Mouse (Mus musculus) CH12.LX (cell line): ENCODE results near the gene Itpr2. TPM values are rescaled to one million over a fixed set of nuclear protein-coding genes. Genes with fewer than 3 reads are reported as not detected.

ENCODE experiments used
- DNase-seq: peaks from one replicate; pipeline ENCODE4 v3.0.0-alpha.2; 2013; ENCODE audit errors: extremely low read depth
- H3K27ac ChIP-seq: 2 replicates; pipeline ENCODE4 v1.5.1; 2012; ENCODE audit warnings: low read depth, mild to moderate bottlenecking, control low read depth, moderate library complexity; ENCODE audit not compliant: insufficient read depth
- H3K27me3 ChIP-seq: replicated peaks from 2 replicates; pipeline ENCODE3; 2012; ENCODE audit warnings: inconsistent platforms
- H3K36me3 ChIP-seq, 2 experiments: replicated peaks in 1 of 2; 2 replicates each; pipeline versions ENCODE3 to v1.6.1; 2012; ENCODE audit warnings: inconsistent platforms in 1 of 2, low read length in 1 of 2, mild to moderate bottlenecking in 1 of 2, mixed read lengths in 1 of 2, moderate library complexity in 1 of 2; ENCODE audit not compliant: control insufficient read depth in 1 of 2, insufficient read depth in 1 of 2
- H3K4me1 ChIP-seq, 2 experiments: 2 replicates each; pipeline ENCODE4 v1.6.1; 2012; ENCODE audit warnings: inconsistent platforms in 1 of 2, moderate library complexity in 1 of 2; ENCODE audit not compliant: insufficient read depth in 2 of 2, control insufficient read depth in 1 of 2
- H3K4me2 ChIP-seq: 2 replicates; pipeline ENCODE4 v1.6.1; 2012; ENCODE audit warnings: low read depth, mild to moderate bottlenecking, control low read depth; ENCODE audit not compliant: poor library complexity, insufficient read depth, severe bottlenecking
- H3K4me3 ChIP-seq, 3 experiments: fragments of 150-350 bp in 1 of 3; sonication (generic) in 1 of 3; replicated peaks in 1 of 3; 2 replicates each; pipeline versions ENCODE3 to v1.5.1; 2011 to 2012; ENCODE audit warnings: low read depth in 2 of 3, low read length in 2 of 3, mild to moderate bottlenecking in 2 of 3, moderate library complexity in 2 of 3, control low read depth in 1 of 3, improper control_type of control experiment in 1 of 3, inconsistent platforms in 1 of 3, mixed read lengths in 1 of 3; ENCODE audit not compliant: poor library complexity in 1 of 3
- H3K79me2 ChIP-seq: replicated peaks from 2 replicates; pipeline ENCODE4 v1.6.1; 2012; ENCODE audit warnings: mild to moderate bottlenecking, moderate library complexity; ENCODE audit not compliant: control insufficient read depth, poor library complexity, insufficient read depth, severe bottlenecking; ENCODE audit errors: extremely low read depth
- H3K9ac ChIP-seq: 2 replicates; pipeline ENCODE4 v1.6.1; 2012; ENCODE audit warnings: low read depth, mild to moderate bottlenecking, control low read depth, moderate library complexity; ENCODE audit not compliant: insufficient read depth
- H3K9me3 ChIP-seq: replicated peaks from 2 replicates; pipeline ENCODE3; 2012; ENCODE audit warnings: low read length, inconsistent platforms, mixed read lengths
- BHLHE40 ChIP-seq: IDR thresholded peaks from 2 replicates; pipeline ENCODE4 v1.6.1; 2011; ENCODE audit warnings: mild to moderate bottlenecking, low read depth, low read length, improper control_type of control experiment
- CHD1 ChIP-seq: IDR thresholded peaks from 2 replicates; pipeline ENCODE4 v1.6.1; 2012; ENCODE audit warnings: low read depth, low read length, improper control_type of control experiment, inconsistent platforms
- CTCF ChIP-seq, 2 experiments: IDR thresholded peaks in 1 of 2; conservative IDR thresholded peaks in 1 of 2; 2 replicates each; pipeline ENCODE4 v1.5.1; 2011 to 2012; ENCODE audit warnings: low read depth in 2 of 2, low read length in 2 of 2, improper control_type of control experiment in 1 of 2, inconsistent platforms in 1 of 2, mild to moderate bottlenecking in 1 of 2, moderate library complexity in 1 of 2
- E2F4 ChIP-seq: IDR thresholded peaks from 2 replicates; pipeline ENCODE4 v1.6.1; 2011; ENCODE audit warnings: low read depth, low read length, improper control_type of control experiment; ENCODE audit not compliant: insufficient replicate concordance
- ELF1 ChIP-seq: IDR thresholded peaks from 2 replicates; pipeline ENCODE4 v1.6.1; 2014; ENCODE audit warnings: low read depth, mild to moderate bottlenecking, inconsistent platforms, low read length, improper control_type of control experiment
- KAT2A ChIP-seq: IDR thresholded peaks from 2 replicates; pipeline ENCODE4 v1.6.1; 2012; ENCODE audit warnings: low read length, improper control_type of control experiment, inconsistent platforms; ENCODE audit not compliant: insufficient replicate concordance
- MAFK ChIP-seq: IDR thresholded peaks from 2 replicates; pipeline ENCODE4 v1.6.1; 2011; ENCODE audit warnings: low read length, improper control_type of control experiment; ENCODE audit not compliant: insufficient replicate concordance
- MAZ ChIP-seq: IDR thresholded peaks from 2 replicates; pipeline ENCODE4 v1.6.1; 2012; ENCODE audit warnings: low read depth, mild to moderate bottlenecking, inconsistent platforms, low read length, improper control_type of control experiment, moderate library complexity
- MXI1 ChIP-seq: IDR thresholded peaks from 2 replicates; pipeline ENCODE4 v1.6.1; 2011; ENCODE audit warnings: mild to moderate bottlenecking, low read depth, low read length, improper control_type of control experiment
- MYC ChIP-seq: IDR thresholded peaks from 2 replicates; pipeline ENCODE4 v1.6.1; 2011; ENCODE audit warnings: low read depth, mild to moderate bottlenecking, improper control_type of control experiment, low read length
- NELFE ChIP-seq: IDR thresholded peaks from 2 replicates; pipeline ENCODE4 v1.6.1; 2011; ENCODE audit warnings: low read depth, low read length, improper control_type of control experiment
- PAX5 ChIP-seq: IDR thresholded peaks from 2 replicates; pipeline ENCODE4 v1.6.1; 2012; ENCODE audit warnings: low read length, inconsistent platforms, mixed read lengths
- RAD21 ChIP-seq: IDR thresholded peaks from 2 replicates; pipeline ENCODE4 v1.6.1; 2011; ENCODE audit warnings: low read depth, mild to moderate bottlenecking, low read length, improper control_type of control experiment, moderate library complexity
- SIN3A ChIP-seq: IDR thresholded peaks from 2 replicates; pipeline ENCODE4 v1.6.1; 2012; ENCODE audit warnings: low read length, improper control_type of control experiment, inconsistent platforms
- SMC3 ChIP-seq: IDR thresholded peaks from 2 replicates; pipeline ENCODE4 v1.6.1; 2011; ENCODE audit warnings: low read depth, low read length, improper control_type of control experiment
- TBP ChIP-seq: conservative IDR thresholded peaks from 2 replicates; pipeline ENCODE4 v1.6.1; 2011; ENCODE audit warnings: low read depth, low read length, improper control_type of control experiment
- TCF12 ChIP-seq: IDR thresholded peaks from 2 replicates; pipeline ENCODE4 v1.6.1; 2014; ENCODE audit warnings: low read depth, mild to moderate bottlenecking, inconsistent platforms, low read length, improper control_type of control experiment
- UBTF ChIP-seq: IDR thresholded peaks from 2 replicates; pipeline ENCODE4 v1.6.1; 2012; ENCODE audit warnings: low read depth, mild to moderate bottlenecking, inconsistent platforms, low read length, improper control_type of control experiment, moderate library complexity
- USF1 ChIP-seq: IDR thresholded peaks from 2 replicates; pipeline ENCODE4 v1.6.1; 2014; ENCODE audit warnings: low read depth, mild to moderate bottlenecking, inconsistent platforms, low read length, improper control_type of control experiment
- ZC3H11A ChIP-seq: IDR thresholded peaks from 2 replicates; pipeline ENCODE4 v1.6.1; 2012; ENCODE audit warnings: low read depth, mild to moderate bottlenecking, inconsistent platforms, low read length, improper control_type of control experiment
- ZMIZ1 ChIP-seq: IDR thresholded peaks from 2 replicates; pipeline ENCODE4 v1.6.1; 2012; ENCODE audit warnings: low read depth, mild to moderate bottlenecking, inconsistent platforms, low read length, improper control_type of control experiment
- ZNF384 ChIP-seq: IDR thresholded peaks from 2 replicates; pipeline ENCODE4 v1.6.1; 2012; ENCODE audit warnings: low read depth, low read length, improper control_type of control experiment, inconsistent platforms
- dilution Hi-C: fragments of 300-500 bp; cut with MboI; formaldehyde crosslinking; loops from 2 replicates; pipeline ENCODE4 v1.14.3; 2020; ENCODE audit warnings: low sequenced_read_pairs; ENCODE audit not compliant: extremely low pct_unique_long_range_greater_than_20kb, extremely low pct_ligation_motif_present
- in situ Hi-C: fragments of 300-500 bp; cut with MboI; formaldehyde crosslinking; loops from 3 replicates; pipeline ENCODE4 v1.14.3; 2019; ENCODE audit warnings: low sequenced_read_pairs, low pct_ligation_motif_present, low pct_unique_long_range_greater_than_20kb, mixed read lengths
- polyA plus RNA-seq: library from polyadenylated mRNA; unstranded; fragments of >175 nt; gene quantifications from 2 replicates; pipeline ENCODE4 v1.2.1, GENCODE M21; 2012; ENCODE audit warnings: low read depth; ENCODE audit not compliant: insufficient read length
- total RNA-seq, 2 experiments: library from RNA; depleted of rRNA; stranded (reverse); fragments of 300-350 nt in 1 of 2; fragments of >200 nt in 1 of 2; gene quantifications; 2 replicates each; pipeline ENCODE4 v1.2.3; 2012 to 2014

Itpr2 gene
- total and polyA plus RNA-seq, 3 experiments = 3.5 to 8.9 (median 4.4) TPM

DNA sequence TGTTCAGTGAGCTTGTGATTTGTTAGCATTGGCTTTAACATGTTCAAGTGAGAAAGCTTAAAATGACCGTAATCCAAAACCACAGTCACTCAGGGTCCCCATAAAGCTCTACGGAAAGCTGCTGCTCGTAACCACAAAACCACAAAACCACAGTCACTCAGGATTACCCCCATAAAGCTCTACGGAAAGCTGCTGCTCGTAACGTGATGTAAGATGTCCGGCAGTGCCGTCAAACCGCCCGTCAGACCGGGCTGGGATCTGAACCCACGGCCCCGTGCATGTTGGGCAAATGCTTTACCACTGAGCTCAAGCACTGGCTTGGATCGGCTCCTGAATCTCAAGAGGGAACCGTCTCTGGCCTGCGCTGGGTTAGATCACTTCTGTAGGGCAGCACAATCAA is 49.5 kb downstream of the Itpr2 start (continued):
- no peak for TF ChIP-seq ELF1
- no peak for TF ChIP-seq USF1
- TF ChIP-seq ZNF384 = no peak
- TF ChIP-seq, all 38 proteins: peak for 5

DNA sequence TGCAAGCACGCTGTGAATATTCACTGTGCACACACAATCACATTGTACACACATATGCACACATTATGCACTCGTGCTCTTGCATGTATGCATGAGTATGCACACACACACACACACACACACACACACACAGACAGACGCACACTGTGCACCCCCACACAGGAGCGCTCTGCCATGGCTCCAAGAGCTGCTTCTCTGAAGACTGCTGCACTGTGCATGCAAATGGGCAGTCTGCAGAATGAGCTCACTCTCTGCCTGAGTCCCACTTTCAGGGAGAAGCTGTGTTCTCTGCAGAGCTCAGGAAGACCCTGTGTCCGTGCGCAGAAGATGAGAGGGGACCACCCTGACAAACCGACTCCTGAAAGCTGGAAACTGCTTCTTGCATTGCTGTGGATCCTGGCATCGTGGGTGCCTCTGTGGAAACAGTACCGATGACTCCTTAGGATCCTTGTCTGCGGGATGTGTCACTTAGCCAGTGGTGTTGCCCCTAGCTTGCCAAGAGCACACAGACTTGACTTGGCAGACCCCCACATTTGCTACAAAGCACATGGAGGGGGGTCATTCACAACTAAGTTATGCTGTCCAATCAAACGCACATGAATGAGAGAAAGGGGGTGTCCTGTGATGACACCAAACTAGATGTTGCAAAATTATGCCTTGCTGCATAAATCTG is 55.9 kb downstream of the Itpr2 start:
- H3K36me3 ChIP-seq = peaks cover 0 to 4% of the 10 kb centered on the region in 2 experiments
- DNase-seq = no peak
- no peak overlapping the region for H3K9ac ChIP-seq
- peaks cover 0 to 3% of the 10 kb centered on the region in 2 experiments; a peak in 1 of 4 replicates for H3K4me1 ChIP-seq
- in situ Hi-C loops = no loop called here
- dilution Hi-C loops = no loop called here
- no peak for TF ChIP-seq MYC
- no peak for TF ChIP-seq ELF1
- TF ChIP-seq PAX5 = no peak
- TF ChIP-seq BHLHE40 = no peak
- TF ChIP-seq MAZ = no peak
- TF ChIP-seq SIN3A = no peak
- no peak for TF ChIP-seq UBTF
- TF ChIP-seq MAFK = no peak
- TF ChIP-seq E2F4 = no peak
- TF ChIP-seq SMC3 = no peak
- TF ChIP-seq KAT2A = no peak
- TF ChIP-seq ZMIZ1 = no peak
- TF ChIP-seq NELFE = no peak
- TF ChIP-seq TCF12 = no peak
- TF ChIP-seq CHD1 = no peak
- TF ChIP-seq RAD21 = no peak
- no peak for TF ChIP-seq MXI1
- no peak for TF ChIP-seq ZC3H11A
- no peak for TF ChIP-seq TBP
- no peak for TF ChIP-seq CTCF (conservative IDR thresholded peaks at IDR 0.05 in 1 of 2, IDR thresholded peaks at IDR 0.05 in 1 of 2; ENCODE audit: low read depth in 2 of 2, low read length in 2 of 2)
- H3K4me3 ChIP-seq = no peak overlapping the region
- no peaks in the 10 kb centered on the region for H3K27me3 ChIP-seq
- peaks cover 2% of the 10 kb centered on the region for H3K9me3 ChIP-seq
- H3K79me2 ChIP-seq = no peaks in the 10 kb centered on the region
- H3K27ac ChIP-seq = no peak overlapping the region
- no peak overlapping the region for H3K4me2 ChIP-seq
